Mouse (Mus musculus): ENCODE data around the gene Gm10959.
"Not testable (repeated sequence)": the region's sequence is repeated elsewhere in the genome, so short reads cannot be mapped to it uniquely, and the experiment has no call there.

GRCm38 (mm10) chr3:122937176-122937575 is 18.0 kb upstream of the Gm10959 start:
- TF ChIP-seq CTCF (IDR thresholded peaks at IDR 0.05; ENCODE audit: extremely low read depth, insufficient read depth, insufficient read length, insufficient replicate concordance); POLR2A (IDR thresholded peaks at IDR 0.05; ENCODE audit: low read depth, low read length): not testable (repeated sequence)

Data from spleen, adult 2 months (tissue).